Mouse (Mus musculus) cerebellum, adult 2 months (tissue): Measurements from ENCODE around the gene Ptprf.
A peak's percentile ranks its signal among the peaks of the same experiment; 100 is the strongest.

Experiments used
- CTCF ChIP-seq: fragments of 200-500 bp; IDR thresholded peaks from 2 replicates; pipeline ENCODE4 v1.5.1; 2011; ENCODE audit warnings: low read depth, mild to moderate bottlenecking, control low read depth, low read length, moderate library complexity, borderline replicate concordance; ENCODE audit not compliant: insufficient read depth
- POLR2A ChIP-seq: fragments of 200-500 bp; IDR thresholded peaks from 2 replicates; pipeline ENCODE4 v1.6.1; 2011; ENCODE audit warnings: low read length, control low read depth, borderline replicate concordance; ENCODE audit not compliant: insufficient read depth

- TF ChIP-seq CTCF (peak; percentile 99), POLR2A (no peak)
These were observed 1.6 kb upstream of the Ptprf start for GRCm38 (mm10) chr4:118292741-118293306.
